Mouse (Mus musculus): ENCODE results near the gene Grhl1. TPM values are rescaled to one million over a fixed set of nuclear protein-coding genes. Genes with fewer than 3 reads are reported as not detected.

The Grhl1 gene
- polyA plus RNA-seq, 1 experiment = 1.6 TPM

- no peak overlapping the region for H3K27ac ChIP-seq (ENCODE audit: control insufficient read depth, insufficient read depth, low read length)
- WGBS = 88% methylated on average over 16 of the region's 16 CpGs
- no peak overlapping the region for H3K4me3 ChIP-seq (ENCODE audit: control insufficient read depth, insufficient read depth, low read length)
- no peak for TF ChIP-seq POLR2A (IDR thresholded peaks at IDR 0.05; ENCODE audit: control insufficient read depth, extremely low read depth, insufficient read depth, low read length, poor library complexity)
- no peaks in the 10 kb centered on the region for H3K27me3 ChIP-seq (ENCODE audit: control insufficient read depth, insufficient read depth, low read length)
- DNase-seq = no peak
- H3K4me1 ChIP-seq (replicated peaks; ENCODE audit: control insufficient read depth, insufficient read depth, low read length) = peaks cover 10% of the 10 kb centered on the region
- H3K36me3 ChIP-seq (ENCODE audit: control insufficient read depth, insufficient read depth, low read length) = no peaks in the 10 kb centered on the region
Observed at GRCm38 (mm10) chr12:24654065-24654862, 82.2 kb downstream of the Grhl1 start.

GRCm38 (mm10) chr12:24656436-24656835 lies 84.4 kb downstream of the Grhl1 start:
- H3K36me3 ChIP-seq (ENCODE audit: control insufficient read depth, insufficient read depth, low read length) = no peaks in the 10 kb centered on the region
- H3K27me3 ChIP-seq (ENCODE audit: control insufficient read depth, insufficient read depth, low read length) = no peaks in the 10 kb centered on the region
- no peak for TF ChIP-seq CTCF (IDR thresholded peaks at IDR 0.05; ENCODE audit: borderline replicate concordance, control insufficient read depth, extremely low read depth, insufficient read depth, low read length, poor library complexity)
- no peak for TF ChIP-seq POLR2A (IDR thresholded peaks at IDR 0.05; ENCODE audit: control insufficient read depth, extremely low read depth, insufficient read depth, low read length, poor library complexity)
- 94% methylated on average over 3 of the region's 3 CpGs for whole genome bisulfite sequencing
- no peak overlapping the region for H3K27ac ChIP-seq (ENCODE audit: control insufficient read depth, insufficient read depth, low read length)
- peaks cover 4% of the 10 kb centered on the region for H3K4me1 ChIP-seq (replicated peaks; ENCODE audit: control insufficient read depth, insufficient read depth, low read length)
- no peak overlapping the region for H3K4me3 ChIP-seq (ENCODE audit: control insufficient read depth, insufficient read depth, low read length)
- no peak for DNase-seq

- H3K4me3 ChIP-seq (ENCODE audit: control insufficient read depth, insufficient read depth, low read length) = no peak overlapping the region
- no peaks in the 10 kb centered on the region for H3K36me3 ChIP-seq (ENCODE audit: control insufficient read depth, insufficient read depth, low read length)
- no peak overlapping the region for H3K27ac ChIP-seq (ENCODE audit: control insufficient read depth, insufficient read depth, low read length)
- no peak for DNase-seq
- H3K27me3 ChIP-seq (ENCODE audit: control insufficient read depth, insufficient read depth, low read length) = no peaks in the 10 kb centered on the region
- no peaks in the 10 kb centered on the region for H3K4me1 ChIP-seq (replicated peaks; ENCODE audit: control insufficient read depth, insufficient read depth, low read length)
- no peak for TF ChIP-seq CTCF (IDR thresholded peaks at IDR 0.05; ENCODE audit: borderline replicate concordance, control insufficient read depth, extremely low read depth, insufficient read depth, low read length, poor library complexity)
- TF ChIP-seq POLR2A (IDR thresholded peaks at IDR 0.05; ENCODE audit: control insufficient read depth, extremely low read depth, insufficient read depth, low read length, poor library complexity) = no peak
- 92% methylated on average over 4 of the region's 4 CpGs for WGBS
Observed at GRCm38 (mm10) chr12:24658998-24659397, 86.9 kb downstream of the Grhl1 start.

DNA sequence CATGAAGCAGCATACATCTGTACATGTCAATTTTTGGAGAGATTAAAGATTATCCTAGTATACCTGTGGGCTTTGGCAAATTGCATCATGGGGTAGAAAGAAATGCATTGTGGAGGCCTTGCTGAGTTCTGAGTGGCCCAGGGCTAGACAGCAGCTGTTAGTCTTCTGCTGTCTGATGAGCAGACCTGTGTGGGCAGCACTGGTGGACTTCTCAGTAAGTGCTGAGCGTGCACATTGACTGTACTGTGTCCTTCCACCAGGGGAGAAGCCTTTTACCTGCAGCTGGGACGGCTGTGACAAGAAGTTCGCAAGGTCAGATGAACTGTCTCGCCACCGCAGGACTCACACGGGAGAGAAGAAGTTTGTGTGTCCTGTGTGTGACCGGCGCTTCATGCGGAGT lies 87.8 kb downstream of the Grhl1 start:
- no peaks in the 10 kb centered on the region for H3K27me3 ChIP-seq (ENCODE audit: control insufficient read depth, insufficient read depth, low read length)
- DNase-seq = no peak
- no peaks in the 10 kb centered on the region for H3K36me3 ChIP-seq (ENCODE audit: control insufficient read depth, insufficient read depth, low read length)
- TF ChIP-seq CTCF (IDR thresholded peaks at IDR 0.05; ENCODE audit: borderline replicate concordance, control insufficient read depth, extremely low read depth, insufficient read depth, low read length, poor library complexity) = no peak
- TF ChIP-seq POLR2A (IDR thresholded peaks at IDR 0.05; ENCODE audit: control insufficient read depth, extremely low read depth, insufficient read depth, low read length, poor library complexity) = no peak
- WGBS = 95% methylated on average over 9 of the region's 9 CpGs
- H3K4me3 ChIP-seq (ENCODE audit: control insufficient read depth, insufficient read depth, low read length) = no peak overlapping the region
- no peaks in the 10 kb centered on the region for H3K4me1 ChIP-seq (replicated peaks; ENCODE audit: control insufficient read depth, insufficient read depth, low read length)
- no peak overlapping the region for H3K27ac ChIP-seq (ENCODE audit: control insufficient read depth, insufficient read depth, low read length)

DNA sequence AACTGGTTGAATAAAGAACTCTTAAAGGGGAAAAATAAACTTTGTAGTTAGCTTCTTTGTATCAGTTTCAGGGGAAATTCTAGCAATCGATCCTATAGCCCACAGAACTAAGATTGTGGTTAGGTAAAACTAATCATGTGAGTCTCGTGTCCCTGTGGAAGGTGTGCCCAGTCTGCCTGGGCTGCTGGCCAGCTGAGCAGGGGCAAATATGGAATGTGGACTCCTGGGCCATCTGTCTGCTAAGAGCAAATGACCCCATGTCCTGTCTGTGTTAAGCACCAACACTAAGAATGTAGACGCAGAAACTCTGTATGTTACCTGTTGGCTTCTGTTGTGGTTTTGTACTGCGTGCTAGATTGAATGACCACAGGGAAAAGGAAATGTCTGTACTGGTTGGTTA lies 89.0 kb downstream of the Grhl1 start:
- Histone ChIP-seq H3K4me3 (ENCODE audit: control insufficient read depth, insufficient read depth, low read length) (no peak overlapping the region), H3K36me3 (ENCODE audit: control insufficient read depth, insufficient read depth, low read length) (no peaks in the 10 kb centered on the region), H3K4me1 (replicated peaks; ENCODE audit: control insufficient read depth, insufficient read depth, low read length) (no peaks in the 10 kb centered on the region), H3K27ac (ENCODE audit: control insufficient read depth, insufficient read depth, low read length) (no peak overlapping the region), H3K27me3 (ENCODE audit: control insufficient read depth, insufficient read depth, low read length) (no peaks in the 10 kb centered on the region)
- no peak for DNase-seq
- TF ChIP-seq POLR2A (IDR thresholded peaks at IDR 0.05; ENCODE audit: control insufficient read depth, extremely low read depth, insufficient read depth, low read length, poor library complexity) (no peak), CTCF (IDR thresholded peaks at IDR 0.05; ENCODE audit: borderline replicate concordance, control insufficient read depth, extremely low read depth, insufficient read depth, low read length, poor library complexity) (no peak)
- 49% methylated on average over 4 of the region's 4 CpGs for WGBS

GRCm38 (mm10) chr12:24662131-24662530 lies 90.0 kb downstream of the Grhl1 start:
- Histone ChIP-seq H3K36me3 (ENCODE audit: control insufficient read depth, insufficient read depth, low read length) (no peaks in the 10 kb centered on the region), H3K27me3 (ENCODE audit: control insufficient read depth, insufficient read depth, low read length) (no peaks in the 10 kb centered on the region), H3K27ac (ENCODE audit: control insufficient read depth, insufficient read depth, low read length) (no peak overlapping the region), H3K4me3 (ENCODE audit: control insufficient read depth, insufficient read depth, low read length) (no peak overlapping the region), H3K4me1 (replicated peaks; ENCODE audit: control insufficient read depth, insufficient read depth, low read length) (no peaks in the 10 kb centered on the region)
- WGBS = 97% methylated on average over 5 of the region's 5 CpGs
- no peak for DNase-seq
- TF ChIP-seq POLR2A (IDR thresholded peaks at IDR 0.05; ENCODE audit: control insufficient read depth, extremely low read depth, insufficient read depth, low read length, poor library complexity) (no peak), CTCF (IDR thresholded peaks at IDR 0.05; ENCODE audit: borderline replicate concordance, control insufficient read depth, extremely low read depth, insufficient read depth, low read length, poor library complexity) (no peak)

Other genes with a start within 250 kb of the Grhl1 start
- 13.2 and 14.7 TPM in 2 replicates for gene Taf1b, start 73.9 kb upstream of the Grhl1 start, polyA plus RNA-seq (2012; rRNA removed)
- gene Klf11, start 79.0 kb downstream of the Grhl1 start, polyA plus RNA-seq (2012; rRNA removed) = 4.9 and 6.5 TPM in 2 replicates
- 1.6 and 3.4 TPM in 2 replicates for gene Cys1, start 109.5 kb downstream of the Grhl1 start, polyA plus RNA-seq (2012; rRNA removed)
- gene Rrm2, start 136.0 kb downstream of the Grhl1 start, polyA plus RNA-seq (2012; rRNA removed) = 77.4 and 166 TPM in 2 replicates